Mouse (Mus musculus) ES-Bruce4 (cell line): ENCODE data around the gene Shprh.

Source experiments
- CTCF ChIP-seq: IDR thresholded peaks from one replicate; pipeline ENCODE4 v1.8.1; 2011; ENCODE audit warnings: low read depth, low read length
- EP300 ChIP-seq: IDR thresholded peaks from 2 replicates; pipeline ENCODE4 v1.6.1; 2011; ENCODE audit warnings: low read depth, low read length; ENCODE audit not compliant: insufficient read depth
- POLR2A ChIP-seq: IDR thresholded peaks from one replicate; pipeline ENCODE4 v1.8.1; 2011; ENCODE audit warnings: low read length; ENCODE audit not compliant: insufficient read depth

GRCm38 (mm10) chr10:11145580-11145979 lies 3.6 kb upstream of the Shprh start:
- no peak for TF ChIP-seq CTCF
- TF ChIP-seq EP300, result no peak
- TF ChIP-seq POLR2A, result no peak
